Mouse (Mus musculus): Measurements from ENCODE around the gene Vps26a.
"Not testable (repeated sequence)": the region's sequence is repeated elsewhere in the genome, so short reads cannot be mapped to it uniquely, and the experiment has no call there.

The Vps26a gene

GRCm38 (mm10) chr10:62500916-62501615 lies 14.5 kb upstream of the Vps26a start:
- no peak for DNase-seq (ENCODE audit: low read depth, low spot score)

GRCm38 (mm10) chr10:62500088-62500915 lies 13.7 kb upstream of the Vps26a start:
- DNase-seq (ENCODE audit: low read depth, low spot score) = peak; percentile 58

GRCm38 (mm10) chr10:62491681-62492080 lies 5.1 kb upstream of the Vps26a start:
- DNase-seq (ENCODE audit: low read depth, low spot score) = not testable (repeated sequence)

- DNase-seq (ENCODE audit: low read depth, low spot score) = peak; percentile 38
Observed at GRCm38 (mm10) chr10:62488266-62488665, 1.7 kb upstream of the Vps26a start.

GRCm38 (mm10) chr10:62485878-62486582 lies 575 bp downstream of the Vps26a start:
- peak; percentile 14 for DNase-seq (ENCODE audit: low read depth, low spot score)

GRCm38 (mm10) chr10:62481108-62481852 lies 5.3 kb downstream of the Vps26a start:
- DNase-seq (ENCODE audit: low read depth, low spot score) = no peak

GRCm38 (mm10) chr10:62476980-62477379 lies 9.6 kb downstream of the Vps26a start:
- DNase-seq (ENCODE audit: low read depth, low spot score) = no peak

- no peak for DNase-seq (ENCODE audit: low read depth, low spot score)
Observed at GRCm38 (mm10) chr10:62474944-62475343, 11.7 kb downstream of the Vps26a start.

- no peak for DNase-seq (ENCODE audit: low read depth, low spot score)
Observed at GRCm38 (mm10) chr10:62471105-62471504, 15.5 kb downstream of the Vps26a start.

- DNase-seq (ENCODE audit: low read depth, low spot score) = no peak
Observed at GRCm38 (mm10) chr10:62469736-62470135, 16.9 kb downstream of the Vps26a start.

- no peak for DNase-seq (ENCODE audit: low read depth, low spot score)
Observed at GRCm38 (mm10) chr10:62461321-62461720, 25.3 kb downstream of the Vps26a start.

GRCm38 (mm10) chr10:62452001-62452400 lies 34.6 kb downstream of the Vps26a start:
- DNase-seq (ENCODE audit: low read depth, low spot score) = not testable (repeated sequence)

GRCm38 (mm10) chr10:62450280-62450640 lies 36.3 kb downstream of the Vps26a start:
- no peak for DNase-seq (ENCODE audit: low read depth, low spot score)

- DNase-seq (ENCODE audit: low read depth, low spot score) = peak; percentile 87
Observed at GRCm38 (mm10) chr10:62449364-62450279, 37.0 kb downstream of the Vps26a start, which contains the start of the genes 4930507D05Rik and Supv3l1. Gene 4930507D05Rik, plus strand, starts transcription at chr10:62449489. Gene Supv3l1, minus strand, starts transcription at chr10:62449738.

- DNase-seq (ENCODE audit: low read depth, low spot score) = no peak
Observed at GRCm38 (mm10) chr10:62430427-62430826, 56.2 kb downstream of the Vps26a start.

GRCm38 (mm10) chr10:62425081-62425871 lies 61.3 kb downstream of the Vps26a start:
- DNase-seq (ENCODE audit: low read depth, low spot score) = no peak

- no peak for DNase-seq (ENCODE audit: low read depth, low spot score)
Observed at GRCm38 (mm10) chr10:62422255-62422654, 64.3 kb downstream of the Vps26a start, which contains the start of gene Hkdc1. Gene Hkdc1, minus strand, starts transcription at chr10:62422491.

- no peak for DNase-seq (ENCODE audit: low read depth, low spot score)
Observed at GRCm38 (mm10) chr10:62421127-62421526, 65.5 kb downstream of the Vps26a start.

- DNase-seq (ENCODE audit: low read depth, low spot score) = no peak
Observed at GRCm38 (mm10) chr10:62420399-62420798, 66.2 kb downstream of the Vps26a start.
